Mouse (Mus musculus): Measurements from ENCODE around the gene Tmem42. TPM values are rescaled to one million over a fixed set of nuclear protein-coding genes. Genes with fewer than 3 reads are reported as not detected.

Gene Tmem42
- 12.4 TPM for polyA plus RNA-seq (2014; fragmentation: Illumina TruSeq; extraction: RNeasy Lipid Tissue Mini Kit (QIAGEN cat#74804); ENCODE audit: low read depth, low replicate concordance)

GRCm38 (mm10) chr9:123020995-123021631, at the start of gene Tmem42:
Tmem42 (plus strand) TSS chr9:123021326.

GRCm38 (mm10) chr9:123034426-123034825, 13.3 kb downstream of the Tmem42 start, which contains the start of gene Tgm4:
Tgm4 (plus strand) TSS chr9:123034726.

Other genes starting within 250 kb of the Tmem42 start
- 58.7 TPM for gene Tcaim, start 215.8 kb upstream of the Tmem42 start, polyA plus RNA-seq (2014; fragmentation: Illumina TruSeq; extraction: RNeasy Lipid Tissue Mini Kit (QIAGEN cat#74804); ENCODE audit: low read depth, low replicate concordance)
- not detected for gene Gm35549, start 177.3 kb upstream of the Tmem42 start, polyA plus RNA-seq (2014; fragmentation: Illumina TruSeq; extraction: RNeasy Lipid Tissue Mini Kit (QIAGEN cat#74804); ENCODE audit: low read depth, low replicate concordance)
- gene Zfp445, start 155.3 kb upstream of the Tmem42 start, polyA plus RNA-seq (2014; fragmentation: Illumina TruSeq; extraction: RNeasy Lipid Tissue Mini Kit (QIAGEN cat#74804); ENCODE audit: low read depth, low replicate concordance), result 88.0 TPM
- gene Zkscan7, start 135.6 kb upstream of the Tmem42 start, polyA plus RNA-seq (2014; fragmentation: Illumina TruSeq; extraction: RNeasy Lipid Tissue Mini Kit (QIAGEN cat#74804); ENCODE audit: low read depth, low replicate concordance), result 25.3 TPM
- 6.5 TPM for gene Zfp105, start 98.3 kb upstream of the Tmem42 start, polyA plus RNA-seq (2014; fragmentation: Illumina TruSeq; extraction: RNeasy Lipid Tissue Mini Kit (QIAGEN cat#74804); ENCODE audit: low read depth, low replicate concordance)
- gene 1110059G10Rik, start 70.3 kb upstream of the Tmem42 start, polyA plus RNA-seq (2014; fragmentation: Illumina TruSeq; extraction: RNeasy Lipid Tissue Mini Kit (QIAGEN cat#74804); ENCODE audit: low read depth, low replicate concordance), result 68.7 TPM
- 0.32 TPM for gene Kif15, start 70.3 kb upstream of the Tmem42 start, polyA plus RNA-seq (2014; fragmentation: Illumina TruSeq; extraction: RNeasy Lipid Tissue Mini Kit (QIAGEN cat#74804); ENCODE audit: low read depth, low replicate concordance)
- not detected for gene Tgm4, start 13.4 kb downstream of the Tmem42 start, polyA plus RNA-seq (2014; fragmentation: Illumina TruSeq; extraction: RNeasy Lipid Tissue Mini Kit (QIAGEN cat#74804); ENCODE audit: low read depth, low replicate concordance)
- gene Zdhhc3, start 91.9 kb downstream of the Tmem42 start, polyA plus RNA-seq (2014; fragmentation: Illumina TruSeq; extraction: RNeasy Lipid Tissue Mini Kit (QIAGEN cat#74804); ENCODE audit: low read depth, low replicate concordance), result 27.2 TPM
- gene Exosc7, start 91.9 kb downstream of the Tmem42 start, polyA plus RNA-seq (2014; fragmentation: Illumina TruSeq; extraction: RNeasy Lipid Tissue Mini Kit (QIAGEN cat#74804); ENCODE audit: low read depth, low replicate concordance), result 13.4 TPM
- not detected for gene Clec3b, start 129.6 kb downstream of the Tmem42 start, polyA plus RNA-seq (2014; fragmentation: Illumina TruSeq; extraction: RNeasy Lipid Tissue Mini Kit (QIAGEN cat#74804); ENCODE audit: low read depth, low replicate concordance)
- gene Cdcp1, start 194.7 kb downstream of the Tmem42 start, polyA plus RNA-seq (2014; fragmentation: Illumina TruSeq; extraction: RNeasy Lipid Tissue Mini Kit (QIAGEN cat#74804); ENCODE audit: low read depth, low replicate concordance), result 24.0 TPM
- 2.1 TPM for gene Tmem158, start 239.4 kb downstream of the Tmem42 start, polyA plus RNA-seq (2014; fragmentation: Illumina TruSeq; extraction: RNeasy Lipid Tissue Mini Kit (QIAGEN cat#74804); ENCODE audit: low read depth, low replicate concordance)

All from kidney, adult 10 weeks (tissue).